Mouse (Mus musculus): ENCODE results near the gene Med18. TPM values are rescaled to one million over a fixed set of nuclear protein-coding genes. Genes with fewer than 3 reads are reported as not detected.

The Med18 gene
- polyA plus RNA-seq, 1 experiment, result 19.3 TPM

DNA sequence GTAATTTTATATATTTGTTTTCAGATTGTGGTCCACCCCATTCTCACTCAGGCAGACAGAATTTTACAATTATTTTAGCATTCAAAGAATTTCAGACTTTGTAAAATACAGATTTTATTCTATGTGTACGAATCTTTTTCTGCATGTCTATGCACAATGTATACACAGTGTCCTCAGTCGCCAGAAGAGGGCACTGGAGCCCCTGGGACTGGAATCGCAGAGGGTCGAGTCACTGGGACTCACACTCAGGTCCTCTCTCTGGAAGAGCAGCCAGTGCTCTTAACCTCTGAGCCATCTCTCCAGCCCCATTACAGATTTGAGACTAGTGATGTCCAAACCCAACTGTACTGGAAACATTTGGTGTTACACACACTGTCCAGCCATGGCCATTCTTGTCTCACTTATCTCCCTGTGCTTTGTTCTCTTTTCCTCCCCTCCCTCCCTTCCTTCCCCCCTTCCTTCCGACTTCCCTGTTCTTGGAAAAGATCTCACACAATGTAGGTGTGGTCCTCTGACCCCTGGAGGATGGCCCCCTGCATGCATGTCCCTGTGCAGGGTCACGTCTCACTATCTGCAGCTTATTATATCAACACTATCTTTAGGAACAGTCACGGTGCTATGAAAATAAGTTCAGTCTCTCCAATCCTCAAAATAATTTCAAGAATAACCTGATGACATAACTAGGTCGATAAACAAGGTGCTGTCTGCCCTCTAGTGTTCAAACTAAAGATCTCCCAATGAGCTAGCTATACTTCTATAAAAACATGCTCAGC, 52.2 kb downstream of the Med18 start:
- TF ChIP-seq POLR2A (IDR thresholded peaks at IDR 0.05; ENCODE audit: borderline replicate concordance, control insufficient read depth, low read depth, low read length) (no peak), CTCF (IDR thresholded peaks at IDR 0.05; ENCODE audit: control insufficient read depth, insufficient read depth, low read length) (peak; percentile 42; the same call in 1 of the 2 replicates)
- Histone ChIP-seq H3K27ac (ENCODE audit: control insufficient read depth, insufficient read depth, low read depth, low read length, poor library complexity) (no peak overlapping the region), H3K4me1 (ENCODE audit: control insufficient read depth, insufficient read depth, low read length) (no peaks in the 10 kb centered on the region), H3K4me3 (replicated peaks; ENCODE audit: control insufficient read depth, low read depth, low read length) (no peak overlapping the region)
- WGBS, result 50% methylated on average over 8 of the region's 8 CpGs

- WGBS, result 78% methylated on average over 4 of the region's 4 CpGs
Measured at GRCm38 (mm10) chr4:132409587-132410229, 54.0 kb downstream of the Med18 start.

More at GRCm38 (mm10) chr4:132409587-132410229, 54.0 kb downstream of the Med18 start:
- Histone ChIP-seq H3K4me1 (ENCODE audit: control insufficient read depth, insufficient read depth, low read length) (no peaks in the 10 kb centered on the region), H3K27ac (ENCODE audit: control insufficient read depth, insufficient read depth, low read depth, low read length, poor library complexity) (no peak overlapping the region), H3K4me3 (replicated peaks; ENCODE audit: control insufficient read depth, low read depth, low read length) (no peak overlapping the region)
- TF ChIP-seq CTCF (IDR thresholded peaks at IDR 0.05; ENCODE audit: control insufficient read depth, insufficient read depth, low read length) (no peak), POLR2A (IDR thresholded peaks at IDR 0.05; ENCODE audit: borderline replicate concordance, control insufficient read depth, low read depth, low read length) (no peak)

Other genes with a start within 250 kb of the Med18 start
- 10.9 and 19.6 TPM in 2 replicates for gene Gmeb1, start 202.3 kb downstream of the Med18 start, polyA plus RNA-seq (2011; ENCODE audit: insufficient read depth, insufficient read length, low replicate concordance, missing spikeins)
- gene Taf12, start 189.5 kb downstream of the Med18 start, polyA plus RNA-seq (2011; ENCODE audit: insufficient read depth, insufficient read length, low replicate concordance, missing spikeins), result 17.0 and 20.5 TPM in 2 replicates
- not detected in 2 replicates for gene Rab42, start 160.5 kb downstream of the Med18 start, polyA plus RNA-seq (2011; ENCODE audit: insufficient read depth, insufficient read length, low replicate concordance, missing spikeins)
- gene Trnau1ap, start 134.4 kb downstream of the Med18 start, polyA plus RNA-seq (2011; ENCODE audit: insufficient read depth, insufficient read length, low replicate concordance, missing spikeins), result 32.1 and 40.3 TPM in 2 replicates
- 48.8 and 58.7 TPM in 2 replicates for gene Rcc1, start 110.3 kb downstream of the Med18 start, polyA plus RNA-seq (2011; ENCODE audit: insufficient read depth, insufficient read length, low replicate concordance, missing spikeins)
- 10.9 and 21.5 TPM in 2 replicates for gene Phactr4, start 41.4 kb downstream of the Med18 start, polyA plus RNA-seq (2011; ENCODE audit: insufficient read depth, insufficient read length, low replicate concordance, missing spikeins)
- 5.4 and 20.0 TPM in 2 replicates for gene Sesn2, start 46.6 kb upstream of the Med18 start, polyA plus RNA-seq (2011; ENCODE audit: insufficient read depth, insufficient read length, low replicate concordance, missing spikeins)
- 886 and 890 TPM in 2 replicates for gene Atpif1, start 69.7 kb upstream of the Med18 start, polyA plus RNA-seq (2011; ENCODE audit: insufficient read depth, insufficient read length, low replicate concordance, missing spikeins)
- 128 and 173 TPM in 2 replicates for gene Dnajc8, start 71.6 kb upstream of the Med18 start, polyA plus RNA-seq (2011; ENCODE audit: insufficient read depth, insufficient read length, low replicate concordance, missing spikeins)
- 3.2 and 6.7 TPM in 2 replicates for gene Ptafr, start 100.1 kb upstream of the Med18 start, polyA plus RNA-seq (2011; ENCODE audit: insufficient read depth, insufficient read length, low replicate concordance, missing spikeins)
- 15.3 and 22.5 TPM in 2 replicates for gene Eya3, start 175.1 kb upstream of the Med18 start, polyA plus RNA-seq (2011; ENCODE audit: insufficient read depth, insufficient read length, low replicate concordance, missing spikeins)

Measured in bone marrow, adult 2 months (tissue).